Mouse (Mus musculus) E14TG2a.4 (cell line): ENCODE results near the gene Carmil3.

Source experiments
- CTCF ChIP-seq: conservative IDR thresholded peaks from 2 replicates; pipeline ENCODE4 v1.5.1; 2014; ENCODE audit warnings: low read length
- NANOG ChIP-seq: IDR thresholded peaks from 2 replicates; pipeline ENCODE4 v1.6.1; 2014; ENCODE audit warnings: borderline replicate concordance, low read length, mixed read lengths
- POU5F1 ChIP-seq: IDR thresholded peaks from 2 replicates; pipeline ENCODE4 v1.6.1; 2014; ENCODE audit warnings: low read length, borderline replicate concordance

- no peak for TF ChIP-seq CTCF
- TF ChIP-seq POU5F1: no peak
- no peak for TF ChIP-seq NANOG
Measured at GRCm38 (mm10) chr14:55495509-55496240, 5.2 kb downstream of the Carmil3 start.
